Mouse (Mus musculus) hindbrain, embryonic 14.5 days (tissue): ENCODE results near the gene Tgfbr3l. TPM values are rescaled to one million over a fixed set of nuclear protein-coding genes. Genes with fewer than 3 reads are reported as not detected.

Experiments
- ATAC-seq: fragments of 200-750 bp; cut with Nextera tagmentation; 2 replicates; pipeline ENCODE4 v1.8.0; 2017; ENCODE audit warnings: moderate number of reproducible peaks, mild to moderate bottlenecking, moderate TSS enrichment, moderate library complexity; ENCODE audit not compliant: low FRiP score
- DNase-seq: peaks from one replicate; pipeline ENCODE4 v3.0.0-alpha.2; 2015; ENCODE audit warnings: low spot score
- H3K27ac ChIP-seq: fragments of 300-500 bp; sonication (generic); 2 replicates; pipeline ENCODE4 v1.5.1; 2014; ENCODE audit warnings: mild to moderate bottlenecking, moderate library complexity
- H3K27me3 ChIP-seq: fragments of 300-500 bp; sonication (generic); 2 replicates; pipeline ENCODE4 v1.6.1; 2014; ENCODE audit warnings: mild to moderate bottlenecking, low read length, mixed read lengths; ENCODE audit not compliant: control insufficient read depth, insufficient read depth
- H3K36me3 ChIP-seq: fragments of 300-500 bp; sonication (generic); replicated peaks from 2 replicates; pipeline ENCODE4 v1.6.1; 2014; ENCODE audit not compliant: control insufficient read depth, insufficient read depth
- H3K4me1 ChIP-seq: fragments of 300-500 bp; sonication (generic); replicated peaks from 2 replicates; pipeline ENCODE4 v1.6.1; 2014; ENCODE audit warnings: antibody characterized with exemption, low read length, mixed read lengths; ENCODE audit not compliant: control insufficient read depth, insufficient read depth
- H3K4me2 ChIP-seq: fragments of 300-500 bp; sonication (generic); replicated peaks from 2 replicates; pipeline ENCODE4 v1.6.1; 2014; ENCODE audit warnings: mild to moderate bottlenecking, moderate library complexity
- H3K4me3 ChIP-seq: fragments of 300-500 bp; sonication (generic); replicated peaks from 2 replicates; pipeline ENCODE4 v1.5.1; 2014; ENCODE audit warnings: mild to moderate bottlenecking, low read length
- H3K9ac ChIP-seq: fragments of 300-500 bp; sonication (generic); 2 replicates; pipeline ENCODE4 v1.6.1; 2014
- H3K9me3 ChIP-seq: fragments of 300-500 bp; sonication (generic); 2 replicates; pipeline ENCODE4 v1.6.1; 2016; ENCODE audit warnings: low read length; ENCODE audit not compliant: control insufficient read depth
- WGBS: fragments of 180-500 bp; shearing (Covaris S2); extraction: QIAGEN DNeasy Blood & Tissue Kit; methylation state at CpG from one replicate; pipeline ENCODE4 v1.1.7; 2014; 5-methylcytosine and 5-hydroxymethylcytosine counted together
- polyA plus RNA-seq: library from polyadenylated mRNA; unstranded; fragments of >200 nt; fragmentation: Nextera tagmentation; extraction: Ambion mirVana; gene quantifications from 2 replicates; pipeline ENCODE4 v1.2.1, GENCODE M21; 2014

Tgfbr3l gene
- polyA plus RNA-seq, result 2.5 and 3.3 TPM in 2 replicates

GRCm38 (mm10) chr8:4247951-4248540 is at the start of gene Tgfbr3l:
Tgfbr3l (plus strand) TSS chr8:4248214.
- Histone ChIP-seq H3K36me3 (peaks cover 59% of the 10 kb centered on the region), H3K27me3 (no peaks in the 10 kb centered on the region), H3K9ac (no peak within 1 kb of the TSS), H3K27ac (no peak within 1 kb of the TSS), H3K4me2 (no peak within 1 kb of the TSS), H3K4me1 (peaks cover 6% of the 10 kb centered on the region), H3K9me3 (no peaks in the 10 kb centered on the region), H3K4me3 (no peak within 1 kb of the TSS)
- 82% methylated on average over 15 of the region's 15 CpGs for WGBS
- DNase-seq (no peak), ATAC-seq (no peak)

GRCm38 (mm10) chr8:4201321-4201720 is 46.7 kb upstream of the Tgfbr3l start:
- peaks cover 90% of the 10 kb centered on the region for H3K36me3 ChIP-seq
- H3K4me1 ChIP-seq, result no peaks in the 10 kb centered on the region; the same call in 1 of the 2 replicates
- ATAC-seq (no peak), DNase-seq (no peak)
- no peak overlapping the region for H3K4me2 ChIP-seq
- 62% methylated on average over 2 of the region's 2 CpGs for WGBS
- peaks cover 14% of the 10 kb centered on the region; the same call in 1 of the 2 replicates for H3K27me3 ChIP-seq
- H3K27ac ChIP-seq, result no peak overlapping the region
- H3K9ac ChIP-seq, result no peak overlapping the region
- H3K9me3 ChIP-seq, result no peaks in the 10 kb centered on the region
- no peak overlapping the region for H3K4me3 ChIP-seq

GRCm38 (mm10) chr8:4205246-4206123 is 42.5 kb upstream of the Tgfbr3l start:
- ATAC-seq, result no peak
- Histone ChIP-seq H3K4me3 (no peak overlapping the region), H3K27me3 (peaks cover 14% of the 10 kb centered on the region; the same call in 1 of the 2 replicates), H3K4me1 (peaks cover 7% of the 10 kb centered on the region; the same call in 1 of the 2 replicates), H3K9me3 (no peaks in the 10 kb centered on the region), H3K36me3 (peaks cover 92% of the 10 kb centered on the region), H3K9ac (peak overlapping the region; percentile 21; the same call in 1 of the 2 replicates), H3K4me2 (no peak overlapping the region), H3K27ac (no peak overlapping the region)
- 20% methylated on average over 38 of the region's 38 CpGs for WGBS
- DNase-seq, result no peak

- Histone ChIP-seq H3K4me3 (no peak overlapping the region), H3K4me2 (no peak overlapping the region), H3K27me3 (peaks cover 14% of the 10 kb centered on the region; the same call in 1 of the 2 replicates), H3K9me3 (no peaks in the 10 kb centered on the region), H3K9ac (0 out of 2 replicates have a peak overlapping the region, but pooled peaks have one; percentile 21), H3K27ac (no peak overlapping the region), H3K36me3 (peaks cover 94% of the 10 kb centered on the region), H3K4me1 (peaks cover 7% of the 10 kb centered on the region)
- WGBS, result 15% methylated on average over 44 of the region's 44 CpGs
- ATAC-seq (0 out of 2 replicates have a peak, but pooled peaks have one; percentile 3), DNase-seq (no peak)
Measured at GRCm38 (mm10) chr8:4206182-4207015, 41.6 kb upstream of the Tgfbr3l start.

- 58% methylated on average over 2 of the region's 2 CpGs for WGBS
- 0 out of 2 replicates have a peak overlapping the region, but pooled peaks have one; percentile 1 for H3K9ac ChIP-seq
- DNase-seq, result no peak
- peaks cover 90% of the 10 kb centered on the region for H3K36me3 ChIP-seq
- no peak overlapping the region for H3K4me3 ChIP-seq
- H3K4me1 ChIP-seq, result peaks cover 7% of the 10 kb centered on the region
- H3K27me3 ChIP-seq, result peaks cover 14% of the 10 kb centered on the region; the same call in 1 of the 2 replicates
- 0 out of 2 replicates have a peak, but pooled peaks have one; percentile 0 for ATAC-seq
- H3K9me3 ChIP-seq, result no peaks in the 10 kb centered on the region
- no peak overlapping the region for H3K27ac ChIP-seq
- no peak overlapping the region for H3K4me2 ChIP-seq
Measured at GRCm38 (mm10) chr8:4207016-4207350, 41.0 kb upstream of the Tgfbr3l start.

- H3K36me3 ChIP-seq, result peaks cover 70% of the 10 kb centered on the region
- H3K27ac ChIP-seq, result no peak overlapping the region
- no peaks in the 10 kb centered on the region for H3K9me3 ChIP-seq
- no peaks in the 10 kb centered on the region for H3K27me3 ChIP-seq
- H3K4me1 ChIP-seq, result peaks cover 42% of the 10 kb centered on the region
- no peak overlapping the region for H3K4me3 ChIP-seq
- H3K9ac ChIP-seq, result no peak overlapping the region
- 69% methylated on average over 6 of the region's 6 CpGs for WGBS
- ATAC-seq (no peak), DNase-seq (no peak)
- H3K4me2 ChIP-seq, result no peak overlapping the region; the same call in 1 of the 2 replicates
Measured at GRCm38 (mm10) chr8:4211097-4211496, 36.9 kb upstream of the Tgfbr3l start.

GRCm38 (mm10) chr8:4212809-4213209 is 35.2 kb upstream of the Tgfbr3l start:
- DNase-seq (no peak), ATAC-seq (peak; percentile 1; the same call in 1 of the 2 replicates)
- Histone ChIP-seq H3K4me2 (peak overlapping the region; percentile 97), H3K36me3 (peaks cover 53% of the 10 kb centered on the region), H3K27ac (peak overlapping the region; percentile 58), H3K4me3 (peak overlapping the region; percentile 81), H3K9me3 (no peaks in the 10 kb centered on the region), H3K9ac (peak overlapping the region; percentile 65), H3K4me1 (peaks cover 35% of the 10 kb centered on the region), H3K27me3 (no peaks in the 10 kb centered on the region)
- 1% methylated on average over 25 of the region's 25 CpGs for WGBS

- Histone ChIP-seq H3K4me2 (peak overlapping the region; percentile 97), H3K36me3 (peaks cover 48% of the 10 kb centered on the region), H3K9ac (peak overlapping the region; percentile 65), H3K4me1 (peaks cover 35% of the 10 kb centered on the region), H3K27ac (peak overlapping the region; percentile 64), H3K9me3 (no peaks in the 10 kb centered on the region), H3K27me3 (no peaks in the 10 kb centered on the region), H3K4me3 (peak overlapping the region; percentile 81)
- DNase-seq (no peak), ATAC-seq (peak; percentile 9; the same call in 1 of the 2 replicates)
- 4% methylated on average over 18 of the region's 18 CpGs for WGBS
Measured at GRCm38 (mm10) chr8:4213210-4214005, 34.6 kb upstream of the Tgfbr3l start.
